Mouse (Mus musculus): ENCODE measurements at regions not wholly inside any gene's neighbourhood (a gene's known extent, or its start where the extent isn't known, plus 50 kb on each side); places are given as distances from the start of the nearest gene placed in this dataset.

- no peaks in the 10 kb centered on the region for H3K36me3 ChIP-seq (ENCODE audit: control insufficient read depth)
- TF ChIP-seq TAL1 (IDR thresholded peaks at IDR 0.05; ENCODE audit: low read length), result no peak
- TF ChIP-seq GATA1 (IDR thresholded peaks at IDR 0.05; ENCODE audit: low read length), result no peak
- no peaks in the 10 kb centered on the region for H3K9me3 ChIP-seq (ENCODE audit: control insufficient read depth, low read length)
- H3K4me3 ChIP-seq (replicated peaks), result no peak overlapping the region
- peaks cover 20% of the 10 kb centered on the region for H3K4me1 ChIP-seq (ENCODE audit: control insufficient read depth)
- H3K27me3 ChIP-seq (ENCODE audit: control insufficient read depth), result no peaks in the 10 kb centered on the region
These were observed 263.0 kb upstream of the Mad2l1 start for GRCm38 (mm10) chr6:66272216-66272615.

GRCm38 (mm10) chr6:66274737-66275136, 260.5 kb upstream of the Mad2l1 start:
- TF ChIP-seq GATA1 (IDR thresholded peaks at IDR 0.05; ENCODE audit: low read length) (no peak), TAL1 (IDR thresholded peaks at IDR 0.05; ENCODE audit: low read length) (no peak)
- Histone ChIP-seq H3K4me1 (ENCODE audit: control insufficient read depth) (peaks cover 19% of the 10 kb centered on the region), H3K4me3 (replicated peaks) (no peak overlapping the region), H3K36me3 (ENCODE audit: control insufficient read depth) (no peaks in the 10 kb centered on the region), H3K27me3 (ENCODE audit: control insufficient read depth) (no peaks in the 10 kb centered on the region), H3K9me3 (ENCODE audit: control insufficient read depth, low read length) (no peaks in the 10 kb centered on the region)

GRCm38 (mm10) chr6:66280701-66281100, 254.5 kb upstream of the Mad2l1 start:
- no peaks in the 10 kb centered on the region for H3K27me3 ChIP-seq (ENCODE audit: control insufficient read depth)
- H3K36me3 ChIP-seq (ENCODE audit: control insufficient read depth), result no peaks in the 10 kb centered on the region
- no peak for TF ChIP-seq TAL1 (IDR thresholded peaks at IDR 0.05; ENCODE audit: low read length)
- no peak for TF ChIP-seq GATA1 (IDR thresholded peaks at IDR 0.05; ENCODE audit: low read length)
- H3K4me1 ChIP-seq (ENCODE audit: control insufficient read depth), result no peaks in the 10 kb centered on the region
- no peaks in the 10 kb centered on the region for H3K9me3 ChIP-seq (ENCODE audit: control insufficient read depth, low read length)
- H3K4me3 ChIP-seq (replicated peaks), result no peak overlapping the region

GRCm38 (mm10) chr6:66282566-66283115, 252.5 kb upstream of the Mad2l1 start:
- TF ChIP-seq TAL1 (IDR thresholded peaks at IDR 0.05; ENCODE audit: low read length) (no peak), GATA1 (IDR thresholded peaks at IDR 0.05; ENCODE audit: low read length) (no peak)
- Histone ChIP-seq H3K4me3 (replicated peaks) (no peak overlapping the region), H3K4me1 (ENCODE audit: control insufficient read depth) (no peaks in the 10 kb centered on the region), H3K36me3 (ENCODE audit: control insufficient read depth) (no peaks in the 10 kb centered on the region), H3K9me3 (ENCODE audit: control insufficient read depth, low read length) (no peaks in the 10 kb centered on the region), H3K27me3 (ENCODE audit: control insufficient read depth) (no peaks in the 10 kb centered on the region)

GRCm38 (mm10) chr6:66283521-66283920, 251.7 kb upstream of the Mad2l1 start:
- Histone ChIP-seq H3K27me3 (ENCODE audit: control insufficient read depth) (no peaks in the 10 kb centered on the region), H3K36me3 (ENCODE audit: control insufficient read depth) (no peaks in the 10 kb centered on the region), H3K9me3 (ENCODE audit: control insufficient read depth, low read length) (no peaks in the 10 kb centered on the region), H3K4me1 (ENCODE audit: control insufficient read depth) (no peaks in the 10 kb centered on the region), H3K4me3 (replicated peaks) (no peak overlapping the region)
- TF ChIP-seq TAL1 (IDR thresholded peaks at IDR 0.05; ENCODE audit: low read length), result no peak
- TF ChIP-seq GATA1 (IDR thresholded peaks at IDR 0.05; ENCODE audit: low read length), result no peak

- TF ChIP-seq GATA1 (IDR thresholded peaks at IDR 0.05; ENCODE audit: low read length) (no peak), TAL1 (IDR thresholded peaks at IDR 0.05; ENCODE audit: low read length) (no peak)
- peaks cover 3% of the 10 kb centered on the region for H3K4me1 ChIP-seq (ENCODE audit: control insufficient read depth)
These were observed 247.6 kb upstream of the Mad2l1 start for GRCm38 (mm10) chr6:66287607-66288006.

GRCm38 (mm10) chr6:66289196-66289595, 246.0 kb upstream of the Mad2l1 start:
- Histone ChIP-seq H3K9me3 (ENCODE audit: control insufficient read depth, low read length) (no peaks in the 10 kb centered on the region), H3K4me3 (replicated peaks) (no peak overlapping the region), H3K4me1 (ENCODE audit: control insufficient read depth) (peaks cover 3% of the 10 kb centered on the region), H3K27me3 (ENCODE audit: control insufficient read depth) (no peaks in the 10 kb centered on the region), H3K36me3 (ENCODE audit: control insufficient read depth) (no peaks in the 10 kb centered on the region)
- TF ChIP-seq GATA1 (IDR thresholded peaks at IDR 0.05; ENCODE audit: low read length) (no peak), TAL1 (IDR thresholded peaks at IDR 0.05; ENCODE audit: low read length) (no peak)

More at GRCm38 (mm10) chr6:66287607-66288006, 247.6 kb upstream of the Mad2l1 start:
- Histone ChIP-seq H3K36me3 (ENCODE audit: control insufficient read depth) (no peaks in the 10 kb centered on the region), H3K9me3 (ENCODE audit: control insufficient read depth, low read length) (no peaks in the 10 kb centered on the region), H3K4me3 (replicated peaks) (no peak overlapping the region), H3K27me3 (ENCODE audit: control insufficient read depth) (no peaks in the 10 kb centered on the region)

GRCm38 (mm10) chr6:66291576-66291975, 243.6 kb upstream of the Mad2l1 start:
- no peak for TF ChIP-seq TAL1 (IDR thresholded peaks at IDR 0.05; ENCODE audit: low read length)
- no peak for TF ChIP-seq GATA1 (IDR thresholded peaks at IDR 0.05; ENCODE audit: low read length)
- H3K36me3 ChIP-seq (ENCODE audit: control insufficient read depth), result no peaks in the 10 kb centered on the region
- no peak overlapping the region for H3K4me3 ChIP-seq (replicated peaks)
- H3K4me1 ChIP-seq (ENCODE audit: control insufficient read depth), result peaks cover 3% of the 10 kb centered on the region
- H3K27me3 ChIP-seq (ENCODE audit: control insufficient read depth), result no peaks in the 10 kb centered on the region
- H3K9me3 ChIP-seq (ENCODE audit: control insufficient read depth, low read length), result no peaks in the 10 kb centered on the region

GRCm38 (mm10) chr6:66298056-66298455, 237.1 kb upstream of the Mad2l1 start:
- no peaks in the 10 kb centered on the region for H3K36me3 ChIP-seq (ENCODE audit: control insufficient read depth)
- no peak for TF ChIP-seq GATA1 (IDR thresholded peaks at IDR 0.05; ENCODE audit: low read length)
- TF ChIP-seq TAL1 (IDR thresholded peaks at IDR 0.05; ENCODE audit: low read length), result no peak
- H3K27me3 ChIP-seq (ENCODE audit: control insufficient read depth), result no peaks in the 10 kb centered on the region
- H3K4me3 ChIP-seq (replicated peaks), result no peak overlapping the region
- H3K9me3 ChIP-seq (ENCODE audit: control insufficient read depth, low read length), result no peaks in the 10 kb centered on the region
- H3K4me1 ChIP-seq (ENCODE audit: control insufficient read depth), result no peaks in the 10 kb centered on the region

GRCm38 (mm10) chr6:66300189-66300588, 235.0 kb upstream of the Mad2l1 start:
- Histone ChIP-seq H3K36me3 (ENCODE audit: control insufficient read depth) (no peaks in the 10 kb centered on the region), H3K4me1 (ENCODE audit: control insufficient read depth) (no peaks in the 10 kb centered on the region), H3K9me3 (ENCODE audit: control insufficient read depth, low read length) (no peaks in the 10 kb centered on the region), H3K4me3 (replicated peaks) (no peak overlapping the region), H3K27me3 (ENCODE audit: control insufficient read depth) (no peaks in the 10 kb centered on the region)
- TF ChIP-seq GATA1 (IDR thresholded peaks at IDR 0.05; ENCODE audit: low read length) (no peak), TAL1 (IDR thresholded peaks at IDR 0.05; ENCODE audit: low read length) (no peak)

Data from erythroblast, embryonic 14.5 days (primary cell).